Mouse (Mus musculus) MEL (cell line): Measurements from ENCODE around the gene Wars2. TPM values are rescaled to one million over a fixed set of nuclear protein-coding genes. Genes with fewer than 3 reads are reported as not detected.

ENCODE experiments used
- DNase-seq: peaks from one replicate; pipeline ENCODE4 v3.0.0; 2011; ENCODE audit warnings: low read depth, low spot score
- H3K27ac ChIP-seq: 2 replicates; pipeline ENCODE4 v1.5.1; 2012; ENCODE audit warnings: low read depth, mild to moderate bottlenecking, control low read depth, low read length, moderate library complexity; ENCODE audit not compliant: control insufficient read depth
- H3K27me3 ChIP-seq, 2 experiments: fragments of 150-350 bp in 1 of 2; sonication (generic) in 1 of 2; 2 replicates each; pipeline ENCODE4 v1.6.1; 2012; ENCODE audit warnings: low read length in 2 of 2, mild to moderate bottlenecking in 2 of 2, improper control_type of control experiment in 1 of 2, moderate library complexity in 1 of 2; ENCODE audit not compliant: insufficient read depth in 2 of 2, control insufficient read depth in 1 of 2
- H3K36me3 ChIP-seq, 2 experiments: 2 replicates each; pipeline ENCODE4 v1.6.1; 2012 to 2014; ENCODE audit warnings: low read length in 2 of 2, improper control_type of control experiment in 1 of 2, inconsistent platforms in 1 of 2, mild to moderate bottlenecking in 1 of 2; ENCODE audit not compliant: insufficient read depth in 2 of 2, control insufficient read depth in 1 of 2
- H3K4me1 ChIP-seq, 2 experiments: fragments of 150-350 bp in 1 of 2; sonication (generic) in 1 of 2; 2 replicates each; pipeline ENCODE4 v1.6.1; 2012; ENCODE audit warnings: low read length in 2 of 2, improper control_type of control experiment in 1 of 2, mild to moderate bottlenecking in 1 of 2; ENCODE audit not compliant: insufficient read depth in 2 of 2, control insufficient read depth in 1 of 2
- H3K4me3 ChIP-seq, 2 experiments: fragments of 150-350 bp in 1 of 2; sonication (generic) in 1 of 2; 2 replicates each; pipeline ENCODE4 v1.5.1; 2012; ENCODE audit warnings: low read depth in 2 of 2, low read length in 2 of 2, mild to moderate bottlenecking in 2 of 2, moderate library complexity in 2 of 2, control low read depth in 1 of 2, improper control_type of control experiment in 1 of 2; ENCODE audit not compliant: control insufficient read depth in 1 of 2, insufficient read depth in 1 of 2
- H3K79me2 ChIP-seq: 2 replicates; pipeline ENCODE4 v1.6.1; 2012; ENCODE audit warnings: mild to moderate bottlenecking, low read length, moderate library complexity; ENCODE audit not compliant: control insufficient read depth, poor library complexity, insufficient read depth
- H3K9ac ChIP-seq: 2 replicates; pipeline ENCODE4 v1.6.1; 2012; ENCODE audit warnings: low read depth, mild to moderate bottlenecking, control low read depth, low read length, moderate library complexity; ENCODE audit not compliant: control insufficient read depth, poor library complexity, severe bottlenecking
- H3K9me3 ChIP-seq: fragments of 150-350 bp; sonication (generic); replicated peaks from 2 replicates; pipeline ENCODE4 v1.6.1; 2012; ENCODE audit warnings: mild to moderate bottlenecking, low read length, improper control_type of control experiment, moderate library complexity; ENCODE audit not compliant: insufficient read depth
- BHLHE40 ChIP-seq: IDR thresholded peaks from 2 replicates; pipeline ENCODE4 v1.6.1; 2012; ENCODE audit warnings: low read depth, mild to moderate bottlenecking, inconsistent platforms, low read length, improper control_type of control experiment, borderline replicate concordance
- CHD2 ChIP-seq: IDR thresholded peaks from 2 replicates; pipeline ENCODE4 v1.6.1; 2011; ENCODE audit warnings: low read length, improper control_type of control experiment
- E2F4 ChIP-seq: IDR thresholded peaks from 2 replicates; pipeline ENCODE4 v1.6.1; 2011; ENCODE audit warnings: low read depth, low read length, improper control_type of control experiment, borderline replicate concordance
- ELF1 ChIP-seq: IDR thresholded peaks from 2 replicates; pipeline ENCODE4 v1.6.1; 2014; ENCODE audit warnings: low read depth, mild to moderate bottlenecking, inconsistent platforms, low read length, improper control_type of control experiment, moderate library complexity
- ETS1 ChIP-seq: IDR thresholded peaks from 2 replicates; pipeline ENCODE4 v1.6.1; 2012; ENCODE audit warnings: low read depth, mild to moderate bottlenecking, inconsistent platforms, low read length, improper control_type of control experiment, moderate library complexity
- GABPA ChIP-seq: IDR thresholded peaks from 2 replicates; pipeline ENCODE4 v1.6.1; 2012; ENCODE audit warnings: low read depth, mild to moderate bottlenecking, inconsistent platforms, low read length, improper control_type of control experiment, moderate library complexity
- GATA1 ChIP-seq: IDR thresholded peaks from 2 replicates; pipeline ENCODE4 v1.6.1; 2011; ENCODE audit warnings: low read depth, low read length, improper control_type of control experiment
- HCFC1 ChIP-seq: IDR thresholded peaks from 2 replicates; pipeline ENCODE4 v1.6.1; 2012; ENCODE audit warnings: low read depth, mild to moderate bottlenecking, inconsistent platforms, low read length, improper control_type of control experiment, moderate library complexity
- JUND ChIP-seq: IDR thresholded peaks from 2 replicates; pipeline ENCODE4 v1.6.1; 2011; ENCODE audit warnings: low read depth, mild to moderate bottlenecking, improper control_type of control experiment, low read length
- KAT2A ChIP-seq: conservative IDR thresholded peaks from 2 replicates; pipeline ENCODE4 v1.6.1; 2012; ENCODE audit warnings: low read depth, low read length, improper control_type of control experiment, inconsistent platforms
- MYC ChIP-seq: IDR thresholded peaks from 2 replicates; pipeline ENCODE4 v1.6.1; 2011; ENCODE audit warnings: low read depth, mild to moderate bottlenecking, low read length, improper control_type of control experiment, moderate library complexity
- NRF1 ChIP-seq: IDR thresholded peaks from 2 replicates; pipeline ENCODE4 v1.6.1; 2014; ENCODE audit warnings: low read depth, mild to moderate bottlenecking, inconsistent platforms, low read length, improper control_type of control experiment, moderate library complexity; ENCODE audit not compliant: poor library complexity, insufficient read depth, severe bottlenecking
- POLR2AphosphoS2 ChIP-seq: IDR thresholded peaks from 2 replicates; pipeline ENCODE4 v1.6.1; 2011; ENCODE audit warnings: low read length, improper control_type of control experiment
- POLR2AphosphoS5 ChIP-seq: IDR thresholded peaks from 2 replicates; pipeline ENCODE4 v1.6.1; 2012; ENCODE audit warnings: low read depth, borderline replicate concordance, mild to moderate bottlenecking, inconsistent platforms, low read length, moderate library complexity, mixed read lengths
- RCOR1 ChIP-seq: IDR thresholded peaks from 2 replicates; pipeline ENCODE4 v1.6.1; 2012; ENCODE audit warnings: low read depth, mild to moderate bottlenecking, inconsistent platforms, low read length, improper control_type of control experiment
- SIN3A ChIP-seq: IDR thresholded peaks from 2 replicates; pipeline ENCODE4 v1.6.1; 2012; ENCODE audit warnings: low read length, improper control_type of control experiment, inconsistent platforms
- SMC3 ChIP-seq: IDR thresholded peaks from 2 replicates; pipeline ENCODE4 v1.6.1; 2011; ENCODE audit warnings: low read depth, low read length, improper control_type of control experiment
- TBP ChIP-seq: IDR thresholded peaks from 2 replicates; pipeline ENCODE4 v1.8.0; 2011; ENCODE audit warnings: low read depth, low read length, improper control_type of control experiment
- UBTF ChIP-seq: IDR thresholded peaks from 2 replicates; pipeline ENCODE4 v1.6.1; 2012; ENCODE audit warnings: low read depth, mild to moderate bottlenecking, inconsistent platforms, low read length, improper control_type of control experiment, moderate library complexity, borderline replicate concordance; ENCODE audit not compliant: insufficient read depth
- USF2 ChIP-seq, 2 experiments: IDR thresholded peaks; 2 replicates each; pipeline ENCODE4 v1.6.1; 2011 to 2012; ENCODE audit warnings: improper control_type of control experiment in 2 of 2, low read length in 2 of 2, borderline replicate concordance in 1 of 2, inconsistent platforms in 1 of 2, low read depth in 1 of 2, mild to moderate bottlenecking in 1 of 2; ENCODE audit not compliant: insufficient read depth in 1 of 2
- ZC3H11A ChIP-seq: IDR thresholded peaks from 2 replicates; pipeline ENCODE4 v1.6.1; 2012; ENCODE audit warnings: low read depth, mild to moderate bottlenecking, inconsistent platforms, low read length, improper control_type of control experiment
- ZKSCAN1 ChIP-seq: IDR thresholded peaks from 2 replicates; pipeline ENCODE4 v1.6.1; 2012; ENCODE audit warnings: low read depth, mild to moderate bottlenecking, inconsistent platforms, low read length, improper control_type of control experiment, moderate library complexity
- ZMIZ1 ChIP-seq: IDR thresholded peaks from 2 replicates; pipeline ENCODE4 v1.6.1; 2012; ENCODE audit warnings: low read depth, mild to moderate bottlenecking, inconsistent platforms, low read length, improper control_type of control experiment, moderate library complexity
- polyA plus RNA-seq, 2 experiments: library from polyadenylated mRNA; stranded (reverse) in 1 of 2; unstranded in 1 of 2; fragments of >175 nt in 1 of 2; fragments of >200 nt in 1 of 2; gene quantifications; 2 replicates each; pipeline versions ENCODE4 v1.2.1 to v1.2.4; 2012; ENCODE audit warnings: low replicate concordance in 2 of 2, low read depth in 1 of 2; ENCODE audit not compliant: insufficient read length in 2 of 2, insufficient read depth in 1 of 2, missing spikeins in 1 of 2
- total RNA-seq: library from RNA; depleted of rRNA; stranded (reverse); fragments of 300-350 nt; gene quantifications from 2 replicates; pipeline ENCODE4 v1.2.3, GENCODE M21; 2012

Gene Wars2
- total and polyA plus RNA-seq, 3 experiments = 8.8 to 11.4 TPM; not detected in 1

DNA sequence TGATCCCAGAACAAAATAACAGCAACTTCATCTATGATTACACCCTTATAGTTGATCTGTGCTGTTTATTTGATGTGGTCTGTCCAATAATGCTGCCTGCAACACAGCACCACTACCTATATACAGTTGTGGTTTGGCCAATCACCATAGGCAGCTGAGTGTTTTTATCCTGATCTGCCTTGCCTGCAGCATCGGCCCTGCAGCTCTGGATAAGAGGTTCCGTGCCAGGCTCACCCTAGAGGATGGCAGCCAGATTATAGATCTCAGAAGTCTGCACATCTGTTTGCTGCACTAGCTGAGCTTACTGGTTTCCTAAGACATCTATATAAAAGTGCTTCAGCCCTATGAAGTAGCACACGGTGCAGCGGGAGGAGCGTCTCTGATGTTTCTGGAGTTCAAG is 32.3 kb downstream of the Wars2 start (continued):
- TF ChIP-seq RCOR1 = peak; percentile 43; the same call in 1 of the 2 replicates
- no peak for TF ChIP-seq POLR2AphosphoS5
- TF ChIP-seq CHD2 = no peak
- TF ChIP-seq SMC3 = no peak
- no peak for TF ChIP-seq BHLHE40
- peak; percentile 52; the same call in 1 of the 2 replicates for TF ChIP-seq ETS1
- no peak for TF ChIP-seq POLR2AphosphoS2
- peak; percentile 51; the same call in 1 of the 2 replicates for TF ChIP-seq GATA1
- no peak for TF ChIP-seq GABPA
- no peak for TF ChIP-seq ELF1
- TF ChIP-seq E2F4 = no peak
- TF ChIP-seq UBTF = no peak
- TF ChIP-seq TBP = no peak
- no peak for TF ChIP-seq USF2 (IDR thresholded peaks at IDR 0.05; ENCODE audit: borderline replicate concordance in 1 of 2, insufficient read depth in 1 of 2, low read depth in 1 of 2, low read length in 2 of 2)
- no peak for TF ChIP-seq JUND
- no peak for TF ChIP-seq ZMIZ1
- TF ChIP-seq ZC3H11A = no peak
- TF ChIP-seq HCFC1 = no peak
- no peak for TF ChIP-seq MYC
- TF ChIP-seq ZKSCAN1 = no peak
- TF ChIP-seq NRF1 = no peak
- TF ChIP-seq SIN3A = 0 out of 2 replicates have a peak, but pooled peaks have one; percentile 18

GRCm38 (mm10) chr3:99174658-99175304 is 33.9 kb downstream of the Wars2 start:
- H3K27me3 ChIP-seq = no peaks in the 10 kb centered on the region
- H3K79me2 ChIP-seq = no peaks in the 10 kb centered on the region; the same call in 1 of the 2 replicates
- H3K4me3 ChIP-seq = no peak overlapping the region
- H3K36me3 ChIP-seq = no peaks in the 10 kb centered on the region
- TF ChIP-seq KAT2A = no peak
- TF ChIP-seq, all 39 proteins: peak for 0
- no peaks in the 10 kb centered on the region for H3K9me3 ChIP-seq
- H3K9ac ChIP-seq = no peak overlapping the region
- H3K27ac ChIP-seq = no peak overlapping the region
- DNase-seq = no peak
- 0 out of 4 replicates have a peak, but pooled peaks cover 0 to 2% of the 10 kb centered on the region in 2 experiments for H3K4me1 ChIP-seq
